Mouse (Mus musculus) T-helper 17 cell (primary cell): ENCODE results near the gene Top2a.

Experiments
- in situ Hi-C, 2 experiments: fragments of 300-600 bp; cut with MboI, MseI; formaldehyde crosslinking; loops; 1 replicate in 1 of 2; 2 replicates in 1 of 2; pipeline ENCODE4 v1.15.1; 2025; ENCODE audit warnings: high pct_unique_total_duplicates in 2 of 2

The Top2a gene

GRCm38 (mm10) chr11:98966499-98967141 lies 57.4 kb downstream of the Top2a start:
- in situ Hi-C loops: no loop called here

GRCm38 (mm10) chr11:98965416-98966077 lies 58.4 kb downstream of the Top2a start:
- in situ Hi-C loops: no loop called here

GRCm38 (mm10) chr11:98964616-98965415 lies 59.2 kb downstream of the Top2a start:
- in situ Hi-C loops: no loop called here

- in situ Hi-C loops: no loop called here
Observed at GRCm38 (mm10) chr11:98964201-98964615, 59.8 kb downstream of the Top2a start.

- in situ Hi-C loops: no loop called here
Observed at GRCm38 (mm10) chr11:98963191-98964021, 60.6 kb downstream of the Top2a start.

GRCm38 (mm10) chr11:98962421-98963095 lies 61.4 kb downstream of the Top2a start:
- in situ Hi-C loops: no loop called here

GRCm38 (mm10) chr11:98961766-98962165 lies 62.2 kb downstream of the Top2a start:
- in situ Hi-C loops: no loop called here

- in situ Hi-C loops: no loop called here
Observed at GRCm38 (mm10) chr11:98961051-98961592, 62.9 kb downstream of the Top2a start.

- in situ Hi-C loops: no loop called here
Observed at GRCm38 (mm10) chr11:98960313-98960906, 63.6 kb downstream of the Top2a start.

GRCm38 (mm10) chr11:98959437-98960312 lies 64.3 kb downstream of the Top2a start:
- in situ Hi-C loops: loop anchor here in 1 of 2 experiments (10.0 kb wide), 1 partner anchor 1355 kb away; the partner anchor contains the start of gene Eif1

- in situ Hi-C loops: loop anchor here in 1 of 2 experiments (10.0 kb wide), 1 partner anchor 1358 kb away; the partner anchor contains the start of gene Eif1
Observed at GRCm38 (mm10) chr11:98956340-98956739, 67.6 kb downstream of the Top2a start.

GRCm38 (mm10) chr11:98955707-98956235 lies 68.2 kb downstream of the Top2a start:
- in situ Hi-C loops: loop anchor here in 1 of 2 experiments (10.0 kb wide), 1 partner anchor 1359 kb away; the partner anchor contains the start of gene Eif1

- in situ Hi-C loops: loop anchor here in 1 of 2 experiments (10.0 kb wide), 1 partner anchor 1360 kb away; the partner anchor contains the start of gene Eif1
Observed at GRCm38 (mm10) chr11:98954801-98955706, 68.9 kb downstream of the Top2a start.

- in situ Hi-C loops: loop anchor here in 1 of 2 experiments (10.0 kb wide), 1 partner anchor 1360 kb away; the partner anchor contains the start of gene Eif1
Observed at GRCm38 (mm10) chr11:98954373-98954772, 69.6 kb downstream of the Top2a start.

GRCm38 (mm10) chr11:98953835-98954320 lies 70.1 kb downstream of the Top2a start:
- in situ Hi-C loops: loop anchor here in 1 of 2 experiments (10.0 kb wide), 1 partner anchor 1361 kb away; the partner anchor contains the start of gene Eif1

GRCm38 (mm10) chr11:98953361-98953760 lies 70.6 kb downstream of the Top2a start:
- in situ Hi-C loops: loop anchor here in 1 of 2 experiments (10.0 kb wide), 1 partner anchor 1361 kb away; the partner anchor contains the start of gene Eif1

GRCm38 (mm10) chr11:98952736-98953135 lies 71.3 kb downstream of the Top2a start:
- in situ Hi-C loops: loop anchor here in 1 of 2 experiments (10.0 kb wide), 1 partner anchor 1362 kb away; the partner anchor contains the start of gene Eif1
